Mouse (Mus musculus): ENCODE results near the gene Myl9.
"Not testable (repeated sequence)": the region's sequence is repeated elsewhere in the genome, so short reads cannot be mapped to it uniquely, and the experiment has no call there.

Myl9 gene

GRCm38 (mm10) chr2:156784016-156784585 is 8.9 kb downstream of the Myl9 start:
- no peak for DNase-seq (ENCODE audit: low spot score in 2 of 2)

DNA sequence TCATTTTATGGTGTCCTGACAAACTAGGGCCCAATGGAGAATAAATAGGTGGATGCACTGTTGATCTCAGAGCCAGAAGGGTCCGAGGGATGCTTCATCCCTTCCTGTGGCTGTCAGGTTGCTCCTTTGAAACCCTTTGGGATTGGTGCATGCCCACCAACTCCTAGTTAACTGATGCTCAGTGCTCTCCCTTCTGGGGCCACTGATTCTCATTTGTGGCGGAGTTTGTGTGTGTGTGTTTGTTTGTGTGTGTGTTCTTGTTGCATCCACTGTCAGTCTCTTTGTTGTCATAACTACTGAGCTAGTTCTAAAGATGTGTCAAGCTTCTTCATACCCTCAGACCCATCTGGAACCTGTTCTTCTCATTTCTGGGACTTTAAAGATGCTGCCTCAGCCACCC is 9.7 kb downstream of the Myl9 start:
- DNase-seq (ENCODE audit: low spot score in 2 of 2), result no peak

GRCm38 (mm10) chr2:156786369-156786768 is 11.1 kb downstream of the Myl9 start:
- not testable (repeated sequence) for DNase-seq (ENCODE audit: low spot score in 2 of 2)

DNA sequence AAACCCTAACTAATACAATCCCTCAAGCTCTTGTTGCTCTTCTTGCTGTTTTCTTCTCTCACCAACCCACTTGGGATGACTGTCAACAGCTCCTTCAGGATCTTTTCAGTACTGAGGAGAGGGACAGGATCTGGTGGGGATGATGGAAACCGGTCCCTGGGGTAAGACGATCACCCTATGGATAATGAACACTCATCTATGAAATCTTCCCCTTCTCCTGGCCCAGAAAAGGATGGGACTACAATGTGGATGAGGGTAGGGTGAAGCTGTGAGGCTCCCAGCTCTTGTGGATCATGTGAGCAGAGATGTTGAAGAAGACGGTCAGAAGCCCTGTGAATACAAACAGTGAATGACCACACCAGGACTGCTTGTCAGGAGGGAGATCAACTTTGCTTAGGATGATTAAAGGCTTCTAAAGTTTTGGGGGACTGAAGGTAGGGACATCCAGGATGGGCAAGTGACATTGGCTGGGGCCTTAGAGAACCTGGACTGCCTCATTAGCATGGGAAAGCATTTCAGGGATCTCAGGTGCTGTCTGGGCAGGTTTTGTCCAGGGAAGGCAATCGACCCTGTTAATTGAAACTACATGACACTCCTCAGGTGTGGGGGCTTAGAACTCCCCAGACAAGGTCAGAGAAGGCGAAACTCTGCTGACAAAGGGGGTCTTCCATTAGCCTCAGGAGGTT is 12.0 kb downstream of the Myl9 start:
- no peak for DNase-seq (ENCODE audit: low spot score in 2 of 2)

- DNase-seq (ENCODE audit: low spot score in 2 of 2), result no peak
These were observed 12.5 kb downstream of the Myl9 start for GRCm38 (mm10) chr2:156787776-156788105.

DNA sequence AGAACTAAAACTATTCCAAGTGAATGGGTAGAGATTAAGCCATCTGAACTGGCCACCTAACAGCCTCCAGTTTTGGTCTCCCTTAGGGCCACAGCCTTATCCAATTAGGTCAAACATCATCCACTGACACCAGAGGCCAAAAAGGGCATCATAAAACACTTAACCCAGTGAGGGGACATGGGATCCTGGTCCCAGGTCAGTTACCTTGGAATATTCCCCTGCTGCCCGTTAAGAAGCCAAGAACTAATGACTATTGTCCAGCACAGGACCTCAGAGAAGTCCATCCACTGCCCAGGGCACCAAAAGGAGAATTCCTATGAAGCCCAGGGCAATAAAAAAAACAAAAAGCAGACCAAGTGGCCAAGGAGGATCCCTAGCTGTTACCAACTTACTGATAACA is 13.6 kb downstream of the Myl9 start:
- no peak for DNase-seq (ENCODE audit: low spot score in 2 of 2)

GRCm38 (mm10) chr2:156798516-156798915 is 23.3 kb downstream of the Myl9 start:
- no peak for DNase-seq (ENCODE audit: low spot score in 2 of 2)

- no peak for DNase-seq (ENCODE audit: low spot score in 2 of 2)
These were observed 25.8 kb downstream of the Myl9 start for GRCm38 (mm10) chr2:156801045-156801444.

- not testable (repeated sequence) for DNase-seq (ENCODE audit: low spot score in 2 of 2)
These were observed 26.9 kb downstream of the Myl9 start for GRCm38 (mm10) chr2:156802116-156802515.

DNA sequence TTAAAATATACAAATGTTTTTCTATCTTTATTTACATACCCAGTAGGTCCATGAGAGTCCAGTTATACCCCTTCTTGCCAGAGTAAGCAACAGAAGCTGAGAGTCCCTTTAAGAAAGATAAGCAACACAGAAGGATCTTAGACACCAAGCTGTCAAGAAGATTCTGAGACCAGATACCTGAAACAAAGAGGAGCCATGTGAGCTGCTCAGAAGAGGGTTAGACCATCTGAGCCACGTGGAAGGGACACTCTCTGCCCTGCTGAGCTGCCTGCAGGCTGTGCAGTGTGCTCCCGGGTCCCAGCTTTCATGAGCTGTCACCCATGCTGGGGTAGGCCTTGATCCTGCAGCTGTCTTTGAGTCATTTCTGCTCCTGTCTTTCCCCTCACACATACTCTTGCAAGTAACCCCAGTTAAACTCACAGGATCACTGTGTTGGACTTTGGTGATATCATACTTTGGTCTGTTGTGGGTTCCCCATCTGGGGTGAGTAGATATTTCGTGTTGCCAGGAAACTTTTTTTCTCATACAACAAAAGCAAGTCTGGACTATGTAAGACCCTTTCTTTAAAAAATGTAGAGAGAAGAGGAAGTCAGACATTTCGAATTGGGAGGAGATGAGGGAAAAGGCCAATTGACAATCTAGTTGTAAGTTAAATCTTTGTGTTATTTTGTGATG is 28.6 kb downstream of the Myl9 start:
- DNase-seq (ENCODE audit: low spot score in 2 of 2), result no peak

- DNase-seq (ENCODE audit: low spot score in 2 of 2), result no peak
These were observed 29.4 kb downstream of the Myl9 start for GRCm38 (mm10) chr2:156804589-156804988.

GRCm38 (mm10) chr2:156806886-156807285 is 31.7 kb downstream of the Myl9 start:
- no peak for DNase-seq (ENCODE audit: low spot score in 2 of 2)

- peak in 1 of 2 experiments; percentile 20 for DNase-seq (ENCODE audit: low spot score in 2 of 2)
These were observed 34.4 kb downstream of the Myl9 start for GRCm38 (mm10) chr2:156809579-156809978.

DNA sequence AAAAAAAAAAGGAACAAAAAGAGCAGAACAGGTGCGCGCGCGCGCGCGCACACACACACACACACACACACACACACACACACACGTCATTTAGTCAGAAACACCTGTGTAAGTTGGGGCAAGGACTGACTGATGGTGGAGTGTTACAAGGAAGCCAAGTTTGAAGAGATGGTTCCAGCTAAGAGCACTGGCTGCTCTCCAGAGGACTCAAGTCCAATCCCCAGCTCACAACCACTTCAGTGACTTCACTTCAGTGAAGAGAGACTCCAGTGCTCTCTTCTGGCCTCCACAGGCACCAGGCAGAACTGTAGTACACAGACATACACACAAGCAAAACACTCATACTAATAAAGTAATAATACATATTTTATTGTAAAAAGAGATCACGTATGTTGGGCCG is 35.5 kb downstream of the Myl9 start:
- no peak for DNase-seq (ENCODE audit: low spot score in 2 of 2)

DNA sequence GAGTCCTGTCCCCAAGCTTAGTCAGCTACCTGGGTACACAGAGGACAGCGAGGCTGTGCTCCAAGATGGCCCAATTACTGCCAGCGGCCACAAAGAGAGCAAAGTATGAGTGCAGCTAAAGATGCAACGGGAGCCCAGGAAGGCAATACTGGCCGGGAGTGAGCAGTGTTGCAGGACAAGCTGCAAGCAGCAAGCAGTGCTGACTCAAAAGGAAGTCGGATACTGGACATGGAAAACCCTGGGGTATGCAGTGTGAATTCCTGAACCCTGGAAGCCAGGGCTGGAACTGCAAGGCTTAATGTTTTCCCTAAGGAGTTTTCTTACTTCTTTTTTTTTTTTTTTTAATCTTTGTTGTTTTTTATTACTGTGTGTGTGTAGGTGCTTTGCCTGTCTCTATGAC is 36.3 kb downstream of the Myl9 start:
- DNase-seq (ENCODE audit: low spot score in 2 of 2), result no peak

DNA sequence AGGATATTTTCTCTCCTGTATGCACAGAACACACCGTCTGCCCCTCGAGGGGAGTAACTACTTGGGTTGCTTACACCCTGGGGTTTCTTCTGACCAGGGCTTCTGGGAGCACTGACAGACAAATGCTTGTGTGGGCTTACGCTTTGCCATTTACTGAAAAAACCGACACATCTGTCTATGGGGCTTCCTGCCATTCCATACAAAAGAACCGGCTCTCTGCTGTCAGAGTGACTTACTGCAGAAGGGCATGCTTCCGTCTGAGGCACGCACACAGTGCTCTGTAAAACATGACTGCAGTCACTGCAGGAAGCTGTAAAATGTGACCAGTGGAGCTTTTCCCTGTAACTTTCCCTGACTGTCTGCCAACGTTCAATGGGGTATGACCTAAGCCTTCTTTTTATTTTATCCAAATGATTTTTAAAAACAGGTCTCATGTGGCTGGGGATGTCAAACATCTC is 39.2 kb downstream of the Myl9 start:
- DNase-seq (ENCODE audit: low spot score in 2 of 2), result no peak

DNA sequence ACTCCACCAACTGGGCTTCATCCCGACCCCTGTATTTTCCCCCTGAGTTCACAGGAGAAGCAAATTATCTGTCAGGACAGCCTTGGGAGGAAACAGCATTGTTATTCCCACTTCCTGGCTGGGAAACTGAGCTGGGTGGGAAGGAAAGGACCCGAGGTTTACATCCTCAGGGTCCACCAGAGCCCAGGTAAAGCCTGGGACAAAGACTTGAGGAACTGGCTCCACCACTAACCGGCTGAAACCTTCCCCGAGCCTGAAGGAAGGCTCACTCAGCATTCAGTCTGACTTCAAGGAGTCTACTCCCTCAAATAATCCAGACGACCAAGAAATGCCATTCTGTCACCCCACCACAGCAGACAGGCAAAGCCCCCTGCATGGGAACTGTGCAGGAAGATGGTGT is 39.7 kb downstream of the Myl9 start:
- DNase-seq (ENCODE audit: low spot score in 2 of 2), result no peak

GRCm38 (mm10) chr2:156815412-156815811 is 40.2 kb downstream of the Myl9 start:
- no peak for DNase-seq (ENCODE audit: low spot score in 2 of 2)

- DNase-seq (ENCODE audit: low spot score in 2 of 2), result no peak
These were observed 40.9 kb downstream of the Myl9 start for GRCm38 (mm10) chr2:156816116-156816515.

GRCm38 (mm10) chr2:156825128-156825527 is 49.9 kb downstream of the Myl9 start:
- not testable (repeated sequence) for DNase-seq (ENCODE audit: low spot score in 2 of 2)
